Comparison of ENCODE assay signal across 9 mouse cellular contexts in the genomic region with DNA sequence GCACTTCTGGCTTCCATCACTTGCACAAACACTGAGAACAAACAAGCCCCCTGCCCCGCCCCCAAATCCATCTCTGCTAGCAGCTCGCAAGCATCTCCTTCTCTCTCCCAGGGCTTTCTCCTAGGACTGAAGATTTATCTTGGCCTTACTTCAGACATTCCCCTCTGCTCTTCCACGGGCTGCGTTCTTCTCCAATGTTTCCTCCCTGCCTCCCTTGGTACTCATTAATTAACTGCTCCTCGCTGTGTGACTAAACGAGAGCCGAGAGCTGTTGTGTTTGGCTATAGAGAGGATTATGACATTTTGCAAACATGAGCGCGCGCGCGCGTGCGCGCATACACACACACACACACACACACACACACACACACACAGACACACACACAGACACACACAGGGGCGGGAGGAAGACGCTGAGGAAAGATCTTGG.
DNase-seq lines count a peak whose midpoint lies in the region; ATAC-seq and TF ChIP-seq lines count a peak whose summit lies in the region.
"Had no signal": no experiment of that assay in that cellular context is flagged by ENCODE, and none has a peak within 500 bp of the region (broad histone marks: within the 10 kb centered on the region; RNA-seq: fewer than 3 reads in every experiment).

No protein-coding gene starts in this region.

- no peaks in the 10 kb centered on the region for H3K9me3 ChIP-seq in forebrain, embryonic 12.5 days
- H3K9me3 ChIP-seq in hindbrain, embryonic 16.5 days (ENCODE audit: control insufficient read depth, low read length) = no peaks in the 10 kb centered on the region
- no peaks in the 10 kb centered on the region for H3K9me3 ChIP-seq in limb, embryonic 11.5 days (ENCODE audit: control insufficient read depth, low read length)
- H3K9me3 ChIP-seq in midbrain, embryonic 12.5 days = no peaks in the 10 kb centered on the region

- no peaks in the 10 kb centered on the region for H3K36me3 ChIP-seq in forebrain, embryonic 12.5 days (replicated peaks)
- H3K36me3 ChIP-seq in hindbrain, embryonic 16.5 days (ENCODE audit: control insufficient read depth, insufficient read depth, low read length) = no peaks in the 10 kb centered on the region
- no peaks in the 10 kb centered on the region for H3K36me3 ChIP-seq in limb, embryonic 11.5 days (ENCODE audit: control insufficient read depth, insufficient read depth, low read length)
- no peaks in the 10 kb centered on the region for H3K36me3 ChIP-seq in midbrain, embryonic 12.5 days

- H3K4me3 ChIP-seq in gastrocnemius, adult 2 months = peak overlapping the region; percentile 57
- H3K4me3 ChIP-seq in forebrain, embryonic 12.5 days (replicated peaks) = peak overlapping the region; percentile 28
- peak overlapping the region; percentile 18 for H3K4me3 ChIP-seq in hindbrain, embryonic 16.5 days (ENCODE audit: low read length)
- peak overlapping the region; percentile 14; the same call in 1 of the 2 replicates for H3K4me3 ChIP-seq in limb, embryonic 11.5 days (ENCODE audit: low read depth, low read length)
- peak overlapping the region; percentile 29 for H3K4me3 ChIP-seq in midbrain, embryonic 12.5 days
- H3K4me3 ChIP-seq: megakaryocyte, embryonic 14.5 days had no signal

- H3K9ac ChIP-seq in forebrain, embryonic 12.5 days = no peak overlapping the region
- peak overlapping the region; percentile 24; the same call in 1 of the 2 replicates for H3K9ac ChIP-seq in hindbrain, embryonic 16.5 days (ENCODE audit: low read depth, low read length)
- H3K9ac ChIP-seq in limb, embryonic 11.5 days (ENCODE audit: low read length) = peak overlapping the region; percentile 30; the same call in 1 of the 2 replicates
- H3K9ac ChIP-seq in midbrain, embryonic 12.5 days (replicated peaks) = 0 out of 2 replicates have a peak overlapping the region, but pooled peaks have one; percentile 11

- intact Hi-C loops in gastrocnemius, adult 2 months (cut with DNase I) = no loop called here

- DNase-seq in gastrocnemius, adult 2 months = peak; percentile 22
- no peak for DNase-seq in gastrocnemius, adult 18-20 months (ENCODE audit: low spot score)
- DNase-seq in limb, embryonic 11.5 days (ENCODE audit: low spot score) = peak; percentile 49
- DNase-seq in testis, postnatal 14 days (ENCODE audit: low spot score) = peak; percentile 21
- no peak for DNase-seq in cerebellum, adult 11-12 months

- H3K4me1 ChIP-seq in forebrain, embryonic 12.5 days = peaks cover 46% of the 10 kb centered on the region
- H3K4me1 ChIP-seq in hindbrain, embryonic 16.5 days (ENCODE audit: control insufficient read depth, insufficient read depth, low read depth, low read length) = peaks cover 15% of the 10 kb centered on the region
- H3K4me1 ChIP-seq in limb, embryonic 11.5 days (ENCODE audit: control insufficient read depth, insufficient read depth, low read length) = no peaks in the 10 kb centered on the region; the same call in 1 of the 2 replicates
- peaks cover 36% of the 10 kb centered on the region for H3K4me1 ChIP-seq in midbrain, embryonic 12.5 days
- H3K4me1 ChIP-seq: megakaryocyte, embryonic 14.5 days had no signal

- ATAC-seq in forebrain, embryonic 12.5 days (ENCODE audit: low FRiP score) = peak; percentile 42; the same call in 1 of the 2 replicates
- ATAC-seq in hindbrain, embryonic 16.5 days = peak; percentile 70
- no peak for ATAC-seq in limb, embryonic 11.5 days (ENCODE audit: insufficient number of reproducible peaks, low FRiP score, low TSS enrichment, low read depth)
- peak; percentile 54 for ATAC-seq in midbrain, embryonic 12.5 days (ENCODE audit: low FRiP score, low read depth)

- 0 out of 2 replicates have a peak, but pooled peaks cover 3% of the 10 kb centered on the region for H3K27me3 ChIP-seq in forebrain, embryonic 12.5 days
- no peaks in the 10 kb centered on the region for H3K27me3 ChIP-seq in hindbrain, embryonic 16.5 days (replicated peaks; ENCODE audit: control insufficient read depth, insufficient read depth, low read length)
- H3K27me3 ChIP-seq in limb, embryonic 11.5 days (ENCODE audit: control insufficient read depth, insufficient read depth, low read length) = no peaks in the 10 kb centered on the region
- no peaks in the 10 kb centered on the region for H3K27me3 ChIP-seq in midbrain, embryonic 12.5 days
- H3K27me3 ChIP-seq: megakaryocyte, embryonic 14.5 days had no signal

- peak overlapping the region; percentile 53 for H3K4me2 ChIP-seq in forebrain, embryonic 12.5 days
- peak overlapping the region; percentile 50 for H3K4me2 ChIP-seq in hindbrain, embryonic 16.5 days (ENCODE audit: low read length)
- peak overlapping the region; percentile 49 for H3K4me2 ChIP-seq in limb, embryonic 11.5 days (ENCODE audit: low read depth, severe bottlenecking)
- peak overlapping the region; percentile 49 for H3K4me2 ChIP-seq in midbrain, embryonic 12.5 days (replicated peaks)

- H3K27ac ChIP-seq in gastrocnemius, adult 2 months = no peak overlapping the region
- peak overlapping the region; percentile 86 for H3K27ac ChIP-seq in forebrain, embryonic 12.5 days
- peak overlapping the region; percentile 10 for H3K27ac ChIP-seq in hindbrain, embryonic 16.5 days (ENCODE audit: low read depth, low read length)
- H3K27ac ChIP-seq in limb, embryonic 11.5 days (replicated peaks; ENCODE audit: low read depth, low read length) = no peak overlapping the region
- peak overlapping the region; percentile 60; the same call in 1 of the 2 replicates for H3K27ac ChIP-seq in midbrain, embryonic 12.5 days (replicated peaks)

- TF ChIP-seq CTCF in gastrocnemius, adult 2 months (IDR thresholded peaks at IDR 0.05) = no peak

- WGBS in forebrain, embryonic 12.5 days = 5% methylated on average over 17 of the region's 17 CpGs
- WGBS in hindbrain, embryonic 16.5 days = 10% methylated on average over 17 of the region's 17 CpGs
- WGBS in limb, embryonic 11.5 days = 37% methylated on average over 17 of the region's 17 CpGs
- WGBS in midbrain, embryonic 12.5 days = 22% methylated on average over 17 of the region's 17 CpGs

Comparison
In these comparisons a context has a peak if more than half of its experiments do, and no peak if none do; other contexts are left out.
1. DNase-seq: peak in gastrocnemius, adult 2 months (single experiment), limb, embryonic 11.5 days (single experiment) and testis, postnatal 14 days (single experiment); none in gastrocnemius, adult 18-20 months (single experiment) and cerebellum, adult 11-12 months (single experiment).
2. H3K27ac ChIP-seq: peak in forebrain, embryonic 12.5 days (single experiment), hindbrain, embryonic 16.5 days (single experiment) and midbrain, embryonic 12.5 days (single experiment); none in gastrocnemius, adult 2 months (single experiment) and limb, embryonic 11.5 days (single experiment).
3. Peak in every context shown above with its lines, with median percentiles within 50 percentile points of each other: H3K4me3 ChIP-seq and H3K4me2 ChIP-seq.